11 mouse cellular contexts compared by ENCODE assay signal in the genomic region with DNA sequence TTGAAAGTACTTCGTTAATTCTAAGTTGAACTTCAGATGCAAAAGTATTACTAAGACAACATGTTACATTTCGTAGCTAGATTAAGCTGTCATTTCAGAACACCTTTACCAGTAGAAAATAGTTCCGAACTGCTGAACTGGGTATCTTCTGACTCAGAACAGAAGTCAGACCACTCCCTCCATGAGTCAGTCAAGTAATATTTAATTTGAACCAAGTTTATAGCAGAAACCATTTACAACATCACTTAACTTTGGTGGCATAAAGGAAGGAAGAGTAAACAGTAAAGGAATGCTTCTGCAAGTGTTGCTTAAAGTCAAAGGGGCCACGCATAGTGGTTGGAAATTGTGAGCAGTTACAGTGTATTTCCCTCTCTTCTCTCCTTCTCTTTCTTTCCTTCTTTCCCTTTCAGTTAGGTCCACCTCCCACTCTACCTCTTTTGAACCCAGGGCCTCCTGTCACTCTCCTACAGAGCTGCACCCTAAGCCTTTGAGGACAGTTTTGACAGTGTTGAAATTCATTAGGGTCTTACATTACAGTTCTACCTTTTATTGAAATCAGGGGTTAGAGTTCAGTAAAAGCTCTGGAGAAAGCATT. TPM values are rescaled to one million over a fixed set of nuclear protein-coding genes. Genes with fewer than 3 reads are reported as not detected.
DNase-seq lines count a peak whose midpoint lies in the region; ATAC-seq and TF ChIP-seq lines count a peak whose summit lies in the region.
"Had no signal": no experiment of that assay in that cellular context is flagged by ENCODE, and none has a peak within 500 bp of the region (broad histone marks: within the 10 kb centered on the region; RNA-seq: fewer than 3 reads in every experiment).

No protein-coding gene starts in this region.

- DNase-seq in lung, adult 2 months = no peak
- no peak for DNase-seq in lung, postnatal 36 days
- DNase-seq in Muller cell, postnatal 12 days (ENCODE audit: inconsistent ontology term) = peak; percentile 14
- no peak for DNase-seq in cerebellum, adult 8-10 months
- no peak for DNase-seq in layer of hippocampus, adult 9-11 months
- DNase-seq: cerebellum, postnatal 10 days; heart, postnatal 10 days; kidney, postnatal 10 days had no signal

- 0 out of 2 replicates have a peak overlapping the region, but pooled peaks have one; percentile 0 for H3K27ac ChIP-seq in intestine, embryonic 15.5 days
- H3K27ac ChIP-seq in liver, embryonic 16.5 days (ENCODE audit: low read length) = no peak overlapping the region

- H3K9ac ChIP-seq in intestine, embryonic 15.5 days = no peak overlapping the region
- no peak overlapping the region for H3K9ac ChIP-seq in liver, embryonic 16.5 days (ENCODE audit: low read depth, low read length)

- no peak for TF ChIP-seq POLR2A in lung, adult 2 months (IDR thresholded peaks at IDR 0.05; ENCODE audit: borderline replicate concordance, extremely low read depth, low read depth, low read length)

- peak overlapping the region; percentile 16 for H3K4me3 ChIP-seq in lung, adult 2 months (replicated peaks; ENCODE audit: extremely low read depth, low read depth, low read length)
- no peak overlapping the region for H3K4me3 ChIP-seq in intestine, embryonic 15.5 days (replicated peaks)
- H3K4me3 ChIP-seq in liver, embryonic 16.5 days (ENCODE audit: low read depth, low read length) = no peak overlapping the region

- H3K36me3 ChIP-seq in intestine, embryonic 15.5 days = no peaks in the 10 kb centered on the region
- 0 out of 2 replicates have a peak, but pooled peaks cover 2% of the 10 kb centered on the region for H3K36me3 ChIP-seq in liver, embryonic 16.5 days (ENCODE audit: control insufficient read depth, insufficient read depth)

- H3K4me1 ChIP-seq in lung, adult 2 months (ENCODE audit: control insufficient read depth, insufficient read depth, low read length) = peaks cover 29% of the 10 kb centered on the region
- peaks cover 29% of the 10 kb centered on the region for H3K4me1 ChIP-seq in intestine, embryonic 15.5 days (replicated peaks)
- H3K4me1 ChIP-seq in liver, embryonic 16.5 days (ENCODE audit: control insufficient read depth, low read depth, low read length) = peaks cover 43% of the 10 kb centered on the region

- peak overlapping the region; percentile 51 for H3K4me2 ChIP-seq in intestine, embryonic 15.5 days (replicated peaks)
- H3K4me2 ChIP-seq in liver, embryonic 16.5 days (ENCODE audit: low read depth, low read length) = peak overlapping the region; percentile 67; the same call in 1 of the 2 replicates

- no peak for ATAC-seq in intestine, embryonic 15.5 days
- ATAC-seq in liver, embryonic 16.5 days (ENCODE audit: low read depth) = no peak
- ATAC-seq in megakaryocyte-erythroid progenitor cell, adult 5-6 weeks (replicated peaks; ENCODE audit: low FRiP score, low TSS enrichment, poor library complexity, severe bottlenecking) = no peak

- no peaks in the 10 kb centered on the region for H3K9me3 ChIP-seq in intestine, embryonic 15.5 days
- no peaks in the 10 kb centered on the region for H3K9me3 ChIP-seq in liver, embryonic 16.5 days (replicated peaks; ENCODE audit: control insufficient read depth, low read length)

- no peaks in the 10 kb centered on the region for H3K27me3 ChIP-seq in intestine, embryonic 15.5 days (replicated peaks)
- H3K27me3 ChIP-seq in liver, embryonic 16.5 days (ENCODE audit: control insufficient read depth, insufficient read depth, low read depth, low read length) = no peaks in the 10 kb centered on the region

- TF ChIP-seq CTCF in lung, adult 2 months (IDR thresholded peaks at IDR 0.05; ENCODE audit: insufficient read depth, low read length) = no peak

- 36% methylated on average over 4 of the region's 4 CpGs for WGBS in lung, adult 2 months
- 54% methylated on average over 4 of the region's 4 CpGs for WGBS in intestine, embryonic 15.5 days
- 66% methylated on average over 4 of the region's 4 CpGs for WGBS in liver, embryonic 16.5 days (ENCODE audit: insufficient replicate concordance)

RNA-seq across cellular contexts. Expression of a gene that starts 12.3 kb away (rescaled TPM):
- 40.3 and 50.2 TPM in 2 replicates for polyA plus RNA-seq in lung, adult 2 months (2012; rRNA removed)
- 307 and 411 TPM in 2 replicates for polyA plus RNA-seq in intestine, embryonic 15.5 days (2015; fragmentation: Nextera tagmentation; extraction: Ambion mirVana)
- polyA plus RNA-seq in liver, embryonic 16.5 days (2015; fragmentation: Nextera tagmentation; extraction: Ambion mirVana) = 143 and 159 TPM in 2 replicates
- 168 and 313 TPM in 2 replicates for total RNA-seq in megakaryocyte-erythroid progenitor cell, adult 5-6 weeks (2014; fragmentation: Nextera tagmentation)
- 419 and 540 TPM in 2 replicates for total RNA-seq in megakaryocyte-erythroid progenitor cell, adult 5-6 weeks (2017)
